Mouse (Mus musculus): ENCODE measurements around the gene Trim8.

The Trim8 gene

GRCm38 (mm10) chr19:46479306-46480075, 22.0 kb upstream of the Trim8 start:
- DNase-seq (ENCODE audit: low spot score in 2 of 2) = peak in 1 of 2 experiments; percentile 22

- DNase-seq (ENCODE audit: low spot score in 2 of 2) = no peak
Observed at GRCm38 (mm10) chr19:46480624-46481345, 20.7 kb upstream of the Trim8 start.

- DNase-seq (ENCODE audit: low spot score in 2 of 2) = no peak
Observed at GRCm38 (mm10) chr19:46481352-46481751, 20.1 kb upstream of the Trim8 start.

- no peak for DNase-seq (ENCODE audit: low spot score in 2 of 2)
Observed at GRCm38 (mm10) chr19:46481756-46482155, 19.7 kb upstream of the Trim8 start.

GRCm38 (mm10) chr19:46482896-46483516, 18.5 kb upstream of the Trim8 start:
- no peak for DNase-seq (ENCODE audit: low spot score in 2 of 2)

- no peak for DNase-seq (ENCODE audit: low spot score in 2 of 2)
Observed at GRCm38 (mm10) chr19:46483701-46484328, 17.7 kb upstream of the Trim8 start.

- DNase-seq (ENCODE audit: low spot score in 2 of 2) = no peak
Observed at GRCm38 (mm10) chr19:46484518-46484917, 17.0 kb upstream of the Trim8 start.

- DNase-seq (ENCODE audit: low spot score in 2 of 2) = no peak
Observed at GRCm38 (mm10) chr19:46485847-46486246, 15.7 kb upstream of the Trim8 start.

GRCm38 (mm10) chr19:46486709-46487108, 14.8 kb upstream of the Trim8 start:
- no peak for DNase-seq (ENCODE audit: low spot score in 2 of 2)

- no peak for DNase-seq (ENCODE audit: low spot score in 2 of 2)
Observed at GRCm38 (mm10) chr19:46489448-46489847, 12.1 kb upstream of the Trim8 start.

GRCm38 (mm10) chr19:46490634-46491033, 10.9 kb upstream of the Trim8 start:
- no peak for DNase-seq (ENCODE audit: low spot score in 2 of 2)

GRCm38 (mm10) chr19:46495136-46495535, 6.4 kb upstream of the Trim8 start:
- DNase-seq (ENCODE audit: low spot score in 2 of 2) = no peak

- DNase-seq (ENCODE audit: low spot score in 2 of 2) = no peak
Observed at GRCm38 (mm10) chr19:46497230-46497629, 4.3 kb upstream of the Trim8 start.

- DNase-seq (ENCODE audit: low spot score in 2 of 2) = no peak
Observed at GRCm38 (mm10) chr19:46499539-46499835, 2.0 kb upstream of the Trim8 start.

- DNase-seq (ENCODE audit: low spot score in 2 of 2) = peak; percentile 97
Observed at GRCm38 (mm10) chr19:46499836-46500580, 1.5 kb upstream of the Trim8 start.

GRCm38 (mm10) chr19:46500581-46501341, 741 bp upstream of the Trim8 start:
- DNase-seq (ENCODE audit: low spot score in 2 of 2) = peak; percentile 45 to 49

GRCm38 (mm10) chr19:46502069-46502455, 560 bp downstream of the Trim8 start:
- DNase-seq (ENCODE audit: low spot score in 2 of 2) = peak; percentile 77 to 83

GRCm38 (mm10) chr19:46502471-46503166, 1.1 kb downstream of the Trim8 start:
- DNase-seq (ENCODE audit: low spot score in 2 of 2) = peak; percentile 92 to 93

- DNase-seq (ENCODE audit: low spot score in 2 of 2) = peak; percentile 80 to 83
Observed at GRCm38 (mm10) chr19:46503351-46504084, 2.0 kb downstream of the Trim8 start.

Measured in thymus, postnatal 10 days (tissue).